Mouse (Mus musculus): ENCODE measurements around the gene Phf1. TPM values are rescaled to one million over a fixed set of nuclear protein-coding genes. Genes with fewer than 3 reads are reported as not detected.
A peak's percentile ranks its signal among the peaks of the same experiment; 100 is the strongest.

The Phf1 gene
- polyA plus RNA-seq, 1 experiment = 101 TPM

DNA sequence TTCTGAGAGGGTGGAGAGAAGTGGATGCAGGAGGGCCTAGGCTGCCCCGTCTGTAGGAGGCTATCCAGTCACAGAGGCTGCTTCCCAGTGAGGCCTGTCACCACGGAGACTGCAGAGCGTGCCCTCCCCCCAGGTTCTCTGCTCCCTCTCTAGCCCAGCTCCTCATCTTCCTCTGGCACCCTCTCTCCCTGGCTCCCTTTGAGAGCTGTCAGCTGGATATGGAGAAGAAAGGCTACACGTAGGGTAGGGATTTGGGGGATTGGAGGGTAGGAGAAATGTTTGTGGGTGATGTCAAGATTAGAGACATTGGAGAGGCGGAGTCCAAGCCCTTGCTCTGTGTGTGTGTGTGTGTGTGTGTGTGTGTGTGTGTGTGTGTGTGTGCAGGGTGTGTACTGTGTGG is 17.0 kb downstream of the Phf1 start:
- H3K4me1 ChIP-seq (ENCODE audit: control insufficient read depth, insufficient read depth, low read length) = peaks cover 5% of the 10 kb centered on the region
- no peak for TF ChIP-seq CTCF (IDR thresholded peaks at IDR 0.05; ENCODE audit: insufficient read depth, low read length)
- TF ChIP-seq POLR2A (IDR thresholded peaks at IDR 0.05; ENCODE audit: borderline replicate concordance, extremely low read depth, low read depth, low read length) = no peak
- DNase-seq = no peak
- WGBS = 58% methylated on average over 5 of the region's 5 CpGs
- H3K4me3 ChIP-seq (replicated peaks; ENCODE audit: extremely low read depth, low read depth, low read length) = no peak overlapping the region

DNA sequence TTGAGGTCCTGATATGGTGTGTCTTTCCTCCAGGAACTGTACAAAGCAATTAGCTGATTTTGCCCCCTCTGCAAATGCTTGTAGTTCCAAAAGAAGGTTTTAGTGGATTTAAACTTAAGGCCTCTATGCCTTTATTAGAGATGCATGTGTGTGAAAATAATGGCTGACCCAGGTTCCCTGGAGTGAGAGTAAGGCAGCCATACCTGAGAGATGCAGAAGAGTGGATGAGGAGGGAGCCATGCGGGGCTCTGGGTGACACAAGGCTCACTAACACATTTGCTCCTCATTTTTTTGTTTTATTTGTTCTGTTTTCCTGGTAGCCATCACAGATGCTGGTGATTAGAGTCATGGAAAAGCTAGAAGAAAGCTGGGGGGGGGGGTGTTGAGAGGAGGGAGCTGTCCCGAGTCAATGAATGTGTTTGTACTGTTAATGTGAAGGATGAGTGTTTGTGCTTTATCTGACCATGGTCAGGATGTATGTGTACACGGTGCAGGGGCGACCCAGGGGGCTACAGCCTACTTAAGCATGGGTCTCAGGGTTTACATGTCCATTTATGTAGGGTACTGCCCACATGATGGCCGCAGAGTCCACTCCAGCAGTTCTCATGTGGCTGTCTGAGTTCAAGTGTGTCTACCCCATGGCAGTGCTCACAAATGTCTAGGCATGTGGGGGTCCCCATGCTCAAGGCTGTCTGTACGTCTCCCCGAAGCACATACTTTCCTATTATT is 17.9 kb downstream of the Phf1 start:
- Histone ChIP-seq H3K4me1 (ENCODE audit: control insufficient read depth, insufficient read depth, low read length) (peaks cover 5% of the 10 kb centered on the region), H3K4me3 (replicated peaks; ENCODE audit: extremely low read depth, low read depth, low read length) (no peak overlapping the region)
- DNase-seq = no peak
- TF ChIP-seq POLR2A (IDR thresholded peaks at IDR 0.05; ENCODE audit: borderline replicate concordance, extremely low read depth, low read depth, low read length) (no peak), CTCF (IDR thresholded peaks at IDR 0.05; ENCODE audit: insufficient read depth, low read length) (no peak)
- 35% methylated on average over 7 of the region's 7 CpGs for WGBS

DNA sequence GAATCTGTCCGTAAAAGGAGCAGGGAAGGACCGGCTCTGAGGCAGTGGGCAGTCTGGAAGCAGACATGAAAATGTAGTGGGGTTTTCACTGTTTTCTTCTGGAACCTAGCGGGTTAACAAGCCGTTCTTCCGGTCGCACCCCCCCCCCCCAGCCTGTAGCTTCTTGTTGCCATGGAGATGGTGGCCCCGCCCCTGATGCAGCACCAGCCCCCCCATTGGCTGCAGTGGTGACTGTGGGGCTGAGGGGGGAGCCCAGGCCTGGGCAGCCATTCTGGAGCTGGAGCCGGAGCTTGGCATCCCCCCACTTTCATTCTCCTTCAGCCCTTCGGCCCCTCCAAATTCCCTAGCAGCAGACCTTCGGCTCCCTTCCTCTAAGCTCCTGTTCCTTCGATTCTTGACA is 18.6 kb downstream of the Phf1 start:
- Histone ChIP-seq H3K4me1 (ENCODE audit: control insufficient read depth, insufficient read depth, low read length) (peaks cover 5% of the 10 kb centered on the region), H3K4me3 (replicated peaks; ENCODE audit: extremely low read depth, low read depth, low read length) (peak overlapping the region; percentile 57)
- WGBS = 5% methylated on average over 11 of the region's 11 CpGs
- TF ChIP-seq CTCF (IDR thresholded peaks at IDR 0.05; ENCODE audit: insufficient read depth, low read length) = no peak
- TF ChIP-seq POLR2A (IDR thresholded peaks at IDR 0.05; ENCODE audit: borderline replicate concordance, extremely low read depth, low read depth, low read length) = no peak
- no peak for DNase-seq

DNA sequence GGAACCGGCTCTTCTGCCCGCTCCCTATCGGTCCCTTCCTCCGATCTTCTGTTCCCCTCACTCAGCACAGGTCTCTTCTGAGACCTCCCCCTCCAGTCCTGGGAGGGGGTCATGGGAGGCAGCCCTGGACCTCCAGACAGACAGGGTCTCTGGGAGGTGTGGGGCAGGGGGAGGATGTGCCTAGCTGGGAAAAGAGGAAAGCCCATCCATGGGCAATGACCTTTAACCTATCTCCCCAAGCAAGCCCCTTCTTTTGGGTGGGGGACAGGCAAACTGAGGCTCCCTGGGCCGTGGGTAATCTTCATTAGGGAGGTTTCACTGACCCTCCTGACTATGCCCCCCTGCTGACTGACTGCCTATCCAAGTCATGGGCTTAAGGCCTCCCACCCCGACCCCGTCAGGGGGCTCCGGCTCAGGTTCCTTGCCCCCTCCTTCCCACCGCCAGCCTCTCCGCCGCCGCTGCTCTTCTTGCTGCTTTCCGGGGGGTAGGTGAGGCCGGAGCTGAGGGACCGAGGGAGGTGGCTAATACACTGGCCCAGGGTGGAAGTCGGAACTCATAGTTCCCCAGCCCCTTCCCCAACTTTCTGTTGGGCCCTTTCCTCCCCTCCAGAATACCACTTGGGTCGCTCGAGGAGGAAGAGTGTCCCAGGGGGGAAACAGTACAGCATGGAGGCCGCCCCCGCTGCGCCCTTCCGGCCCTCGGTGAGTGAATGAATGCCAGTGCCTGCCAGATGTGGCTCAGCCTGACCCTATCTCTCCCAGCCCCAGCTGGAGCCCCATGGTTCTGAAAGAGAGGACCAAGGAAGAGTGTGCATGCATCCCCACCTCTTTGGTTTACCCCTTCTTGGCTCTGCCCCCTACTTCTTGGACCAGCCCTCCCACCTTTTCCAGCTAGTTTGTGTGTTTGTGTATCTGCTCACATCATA is 19.4 kb downstream of the Phf1 start:
- peaks cover 5% of the 10 kb centered on the region for H3K4me1 ChIP-seq (ENCODE audit: control insufficient read depth, insufficient read depth, low read length)
- TF ChIP-seq CTCF (IDR thresholded peaks at IDR 0.05; ENCODE audit: insufficient read depth, low read length) = no peak
- no peak for TF ChIP-seq POLR2A (IDR thresholded peaks at IDR 0.05; ENCODE audit: borderline replicate concordance, extremely low read depth, low read depth, low read length)
- no peak for DNase-seq
- 26% methylated on average over 23 of the region's 23 CpGs for WGBS
- H3K4me3 ChIP-seq (replicated peaks; ENCODE audit: extremely low read depth, low read depth, low read length) = peak overlapping the region; percentile 11

DNA sequence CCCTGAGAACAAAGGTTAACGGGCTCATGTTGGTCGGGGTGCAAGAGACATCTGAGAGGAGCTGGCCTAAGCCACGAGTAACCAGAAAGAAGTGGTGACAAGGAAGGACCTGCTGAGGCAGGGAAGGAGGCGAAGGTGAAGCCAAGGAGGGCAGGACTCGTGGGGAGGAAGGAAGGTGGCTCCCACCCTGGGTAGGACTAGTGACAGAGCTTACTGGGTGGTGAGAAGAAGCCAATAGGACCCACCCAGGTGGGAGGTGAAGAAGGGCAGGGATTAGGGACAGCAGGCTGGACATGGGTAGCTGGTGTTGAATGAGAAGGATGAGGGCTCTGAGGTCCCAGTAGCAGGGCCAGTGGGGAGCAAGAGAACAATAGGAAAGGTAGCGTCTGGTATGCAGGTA is 20.3 kb downstream of the Phf1 start:
- DNase-seq = no peak
- H3K4me1 ChIP-seq (ENCODE audit: control insufficient read depth, insufficient read depth, low read length) = peaks cover 5% of the 10 kb centered on the region
- TF ChIP-seq CTCF (IDR thresholded peaks at IDR 0.05; ENCODE audit: insufficient read depth, low read length) (no peak), POLR2A (IDR thresholded peaks at IDR 0.05; ENCODE audit: borderline replicate concordance, extremely low read depth, low read depth, low read length) (no peak)
- no peak overlapping the region for H3K4me3 ChIP-seq (replicated peaks; ENCODE audit: extremely low read depth, low read depth, low read length)
- 56% methylated on average over 6 of the region's 6 CpGs for WGBS

DNA sequence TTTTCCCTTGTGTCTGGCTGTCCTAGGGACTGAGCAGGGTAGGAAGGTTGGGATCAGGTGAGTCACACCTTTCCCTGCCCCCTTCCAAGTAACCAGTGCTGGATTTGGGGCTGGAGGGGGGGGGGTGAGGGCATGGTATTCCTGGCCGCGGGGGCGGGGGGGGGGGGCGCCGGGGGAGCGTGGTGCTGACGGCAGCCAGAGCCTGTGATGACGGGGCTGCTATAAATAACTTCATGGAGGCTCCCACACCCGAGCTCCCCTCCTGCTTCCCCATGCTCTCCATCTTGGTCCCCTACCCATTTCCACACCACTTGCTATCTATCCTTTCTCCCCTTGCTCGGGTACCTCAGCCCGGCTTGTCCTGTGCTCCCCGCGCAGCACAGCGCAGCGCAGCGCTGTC is 20.9 kb downstream of the Phf1 start:
- WGBS = 25% methylated on average over 16 of the region's 16 CpGs
- TF ChIP-seq CTCF (IDR thresholded peaks at IDR 0.05; ENCODE audit: insufficient read depth, low read length) (no peak), POLR2A (IDR thresholded peaks at IDR 0.05; ENCODE audit: borderline replicate concordance, extremely low read depth, low read depth, low read length) (no peak)
- H3K4me1 ChIP-seq (ENCODE audit: control insufficient read depth, insufficient read depth, low read length) = peaks cover 5% of the 10 kb centered on the region
- DNase-seq = no peak
- no peak overlapping the region for H3K4me3 ChIP-seq (replicated peaks; ENCODE audit: extremely low read depth, low read depth, low read length)

DNA sequence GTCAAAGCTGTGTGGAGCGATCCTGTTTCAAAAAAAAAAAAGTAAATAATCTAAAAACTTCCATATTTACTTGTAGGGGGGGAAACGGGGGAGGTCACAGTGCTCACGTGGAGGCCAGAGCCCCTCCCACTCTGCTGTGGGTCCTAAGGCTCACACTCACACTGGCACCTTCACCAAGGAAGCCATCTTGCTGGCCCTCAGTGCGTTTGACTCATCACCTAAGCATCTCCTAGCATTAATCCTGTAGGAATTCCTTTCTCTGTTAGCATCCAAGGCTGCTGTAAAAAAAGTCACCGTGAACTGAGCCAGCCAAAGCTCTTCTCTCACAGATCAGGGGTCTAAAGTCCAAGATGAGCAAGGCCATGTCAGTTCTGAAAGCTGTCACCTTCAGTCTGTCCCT is 23.5 kb downstream of the Phf1 start:
- no peaks in the 10 kb centered on the region for H3K4me1 ChIP-seq (ENCODE audit: control insufficient read depth, insufficient read depth, low read length)
- no peak for TF ChIP-seq CTCF (IDR thresholded peaks at IDR 0.05; ENCODE audit: insufficient read depth, low read length)
- TF ChIP-seq POLR2A (IDR thresholded peaks at IDR 0.05; ENCODE audit: borderline replicate concordance, extremely low read depth, low read depth, low read length) = no peak
- H3K4me3 ChIP-seq (replicated peaks; ENCODE audit: extremely low read depth, low read depth, low read length) = no peak overlapping the region
- DNase-seq = no peak
- 78% methylated on average over 5 of the region's 5 CpGs for WGBS

DNA sequence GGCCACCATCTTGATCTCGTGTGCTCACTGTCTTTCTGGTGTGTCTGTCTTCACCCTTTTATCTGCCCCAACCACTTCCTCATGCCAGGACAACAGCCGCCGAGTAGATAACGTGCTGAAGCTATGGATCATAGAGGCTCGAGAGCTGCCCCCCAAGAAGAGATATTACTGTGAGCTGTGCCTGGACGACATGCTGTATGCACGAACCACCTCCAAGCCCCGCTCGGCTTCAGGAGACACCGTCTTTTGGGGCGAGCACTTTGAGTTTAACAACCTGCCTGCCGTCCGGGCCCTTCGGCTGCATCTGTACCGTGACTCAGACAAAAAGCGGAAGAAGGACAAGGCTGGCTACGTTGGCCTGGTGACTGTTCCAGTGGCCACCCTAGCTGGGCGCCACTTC is 24.0 kb downstream of the Phf1 start:
- TF ChIP-seq CTCF (IDR thresholded peaks at IDR 0.05; ENCODE audit: insufficient read depth, low read length) = no peak
- TF ChIP-seq POLR2A (IDR thresholded peaks at IDR 0.05; ENCODE audit: borderline replicate concordance, extremely low read depth, low read depth, low read length) = no peak
- H3K4me1 ChIP-seq (ENCODE audit: control insufficient read depth, insufficient read depth, low read length) = no peaks in the 10 kb centered on the region
- H3K4me3 ChIP-seq (replicated peaks; ENCODE audit: extremely low read depth, low read depth, low read length) = no peak overlapping the region
- 86% methylated on average over 18 of the region's 18 CpGs for WGBS
- no peak for DNase-seq

DNA sequence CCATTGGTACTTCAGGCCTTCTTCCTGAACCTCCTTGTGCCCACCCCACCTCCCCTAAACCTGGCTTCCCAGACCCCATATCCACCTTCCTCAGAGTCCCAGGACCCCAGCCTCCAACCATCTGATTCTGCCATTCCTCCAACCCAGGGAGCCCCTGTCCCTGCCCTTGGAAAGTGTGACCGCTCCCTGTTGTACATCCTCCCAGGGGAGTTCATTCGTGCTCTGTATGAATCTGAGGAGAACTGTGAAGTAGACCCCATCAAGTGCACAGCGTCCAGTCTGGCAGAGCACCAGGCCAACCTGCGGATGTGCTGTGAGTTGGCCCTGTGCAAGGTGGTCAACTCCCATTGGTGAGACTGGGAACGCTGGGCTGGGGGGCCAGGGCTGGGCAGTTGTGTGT is 25.0 kb downstream of the Phf1 start:
- DNase-seq = no peak
- WGBS = 92% methylated on average over 5 of the region's 5 CpGs

More for the DNA sequence above, 25.0 kb downstream of the Phf1 start:
- TF ChIP-seq CTCF (IDR thresholded peaks at IDR 0.05; ENCODE audit: insufficient read depth, low read length) = no peak
- no peak for TF ChIP-seq POLR2A (IDR thresholded peaks at IDR 0.05; ENCODE audit: borderline replicate concordance, extremely low read depth, low read depth, low read length)
- Histone ChIP-seq H3K4me3 (replicated peaks; ENCODE audit: extremely low read depth, low read depth, low read length) (no peak overlapping the region), H3K4me1 (ENCODE audit: control insufficient read depth, insufficient read depth, low read length) (no peaks in the 10 kb centered on the region)

Data from lung, adult 2 months (tissue).